Mouse (Mus musculus) heart, adult 2 months (tissue): Measurements from ENCODE around the gene Retn. TPM values are rescaled to one million over a fixed set of nuclear protein-coding genes. Genes with fewer than 3 reads are reported as not detected.
A peak's percentile ranks its signal among the peaks of the same experiment; 100 is the strongest.

ENCODE experiments used
- DNase-seq, 2 experiments: peaks; one replicate each; pipeline ENCODE4 v3.0.0; 2021
- H3K27ac ChIP-seq: fragments of 200-600 bp; 2 replicates; pipeline ENCODE4 v1.8.1; 2022
- H3K27me3 ChIP-seq: fragments of 200-500 bp; 2 replicates; pipeline ENCODE4 v1.6.1; 2012; ENCODE audit warnings: mild to moderate bottlenecking, low read length, inconsistent platforms, mixed read lengths; ENCODE audit not compliant: control insufficient read depth, insufficient read depth
- H3K36me3 ChIP-seq: fragments of 200-500 bp; 2 replicates; pipeline ENCODE4 v1.6.1; 2012; ENCODE audit warnings: low read length, inconsistent platforms; ENCODE audit not compliant: control insufficient read depth, insufficient read depth
- H3K4me1 ChIP-seq: fragments of 200-500 bp; 2 replicates; pipeline ENCODE4 v1.6.1; 2011; ENCODE audit warnings: low read length; ENCODE audit not compliant: control insufficient read depth, insufficient read depth
- H3K4me3 ChIP-seq: fragments of 200-600 bp; 2 replicates; pipeline ENCODE4 v1.8.1; 2022
- H3K79me2 ChIP-seq: fragments of 200-500 bp; replicated peaks from 2 replicates; pipeline ENCODE4 v1.6.1; 2012; ENCODE audit warnings: mild to moderate bottlenecking, inconsistent platforms, low read length, moderate library complexity, mixed read lengths; ENCODE audit not compliant: control insufficient read depth, insufficient read depth
- H3K9ac ChIP-seq: fragments of 200-500 bp; 2 replicates; pipeline ENCODE4 v1.6.1; 2012; ENCODE audit warnings: low read depth, mild to moderate bottlenecking, control low read depth, inconsistent platforms, low read length, mixed read lengths
- CTCF ChIP-seq: fragments of 200-600 bp; IDR thresholded peaks from 2 replicates; pipeline ENCODE4 v1.8.1; 2022; ENCODE audit warnings: antibody characterized with exemption, mild to moderate bottlenecking, moderate library complexity
- EP300 ChIP-seq: fragments of 200-500 bp; IDR thresholded peaks from 2 replicates; pipeline ENCODE4 v1.6.1; 2011; ENCODE audit warnings: low read depth, low read length, control low read depth; ENCODE audit not compliant: insufficient read depth
- POLR2A ChIP-seq: fragments of 200-500 bp; IDR thresholded peaks from 2 replicates; pipeline ENCODE4 v1.6.1; 2011; ENCODE audit warnings: mild to moderate bottlenecking, low read depth, low read length, control low read depth; ENCODE audit not compliant: insufficient read depth
- WGBS: fragments of 180-500 bp; shearing (Covaris S2); methylation state at CpG from one replicate; pipeline ENCODE4 v1.1.7; 2018; 5-methylcytosine and 5-hydroxymethylcytosine counted together
- intact Hi-C: fragments of 180-260 bp; cut with DNase I; formaldehyde crosslinking; loops from one replicate; pipeline ENCODE4 v1.15.1; 2025
- long read RNA-seq: library from polyadenylated mRNA; stranded (forward); transcript quantifications from one replicate; pipeline ENCODE4 v2.0.0, GENCODE M21; 2021
- polyA plus RNA-seq: library from polyadenylated mRNA; depleted of rRNA; stranded (reverse); fragments of >200 nt; gene quantifications from 2 replicates; pipeline ENCODE4 v1.2.3, GENCODE M21; 2012; rRNA removed
- total RNA-seq, 2 experiments: library from RNA; stranded (reverse); gene quantifications; 2 replicates each; pipeline ENCODE4 v1.2.3; 2021

Retn gene
- total RNA-seq: 1 to 10 TPM in 1 of 2 experiments, under 1 TPM in 1; 0.86 to 2.4 TPM
- 3.0 and 8.4 TPM in 2 replicates for polyA plus RNA-seq
- long read RNA-seq, partial matches to known transcripts: 0 of 4 reads
- long read RNA-seq, other reads (novel, unspliced or antisense): 0 of 4 reads

DNA sequence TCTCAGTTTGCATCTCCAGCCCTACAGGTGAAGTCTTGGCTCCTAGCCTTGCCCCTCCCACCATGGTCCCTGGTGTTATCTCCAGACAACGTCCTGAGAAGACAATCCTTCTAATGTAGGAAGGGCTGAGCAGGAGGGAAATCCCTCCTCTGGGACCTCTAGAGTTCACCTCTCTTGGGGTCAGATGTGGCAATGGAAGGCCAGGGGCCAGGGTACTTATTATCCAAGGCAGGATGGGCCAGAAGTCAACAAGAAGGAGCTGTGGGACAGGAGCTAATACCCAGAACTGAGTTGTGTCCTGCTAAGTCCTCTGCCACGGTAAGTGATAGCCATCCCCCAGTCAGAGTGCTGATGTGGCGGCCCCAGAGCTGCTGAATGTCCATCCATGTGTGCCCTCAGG is at the start of gene Retn:
Gene Retn (plus strand): TSS at position 245 of the 400 bp plus-strand sequence.
- Histone ChIP-seq H3K36me3 (no peaks in the 10 kb centered on the region), H3K79me2 (no peaks in the 10 kb centered on the region), H3K4me3 (no peak within 1 kb of the TSS), H3K27me3 (no peaks in the 10 kb centered on the region), H3K9ac (no peak within 1 kb of the TSS), H3K27ac (no peak within 1 kb of the TSS), H3K4me1 (no peaks in the 10 kb centered on the region)
- DNase-seq: no peak
- WGBS: 66% methylated on average over 3 of the region's 3 CpGs
- no peak for TF ChIP-seq EP300
- intact Hi-C loops: no loop called here

DNA sequence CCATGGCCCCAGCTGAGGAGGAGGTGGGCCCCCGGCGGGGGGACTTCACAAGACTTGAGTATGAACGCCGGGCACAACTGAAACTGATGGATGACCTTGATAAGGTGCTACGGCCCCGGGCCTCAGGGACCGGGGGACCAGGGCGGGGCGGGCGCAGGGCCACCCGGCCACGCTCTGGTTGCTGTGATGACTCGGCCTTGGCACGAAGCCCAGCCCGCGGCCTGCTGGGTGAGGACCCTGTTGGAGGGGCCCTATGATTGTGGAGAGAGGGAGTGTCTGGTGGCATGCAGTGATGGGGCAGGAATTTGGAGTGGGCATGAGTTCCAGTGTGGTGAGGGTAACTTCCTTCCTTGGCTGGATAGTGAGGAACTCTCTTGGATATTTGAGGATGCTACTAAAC is 49.0 kb upstream of the Retn start:
- intact Hi-C loops: no loop called here
- Histone ChIP-seq H3K27ac (no peak overlapping the region), H3K9ac (no peak overlapping the region), H3K27me3 (no peaks in the 10 kb centered on the region), H3K4me1 (no peaks in the 10 kb centered on the region), H3K36me3 (no peaks in the 10 kb centered on the region), H3K4me3 (no peak overlapping the region), H3K79me2 (no peaks in the 10 kb centered on the region)
- TF ChIP-seq POLR2A (no peak), EP300 (no peak), CTCF (no peak)
- no peak for DNase-seq
- WGBS: 39% methylated on average over 16 of the region's 16 CpGs

DNA sequence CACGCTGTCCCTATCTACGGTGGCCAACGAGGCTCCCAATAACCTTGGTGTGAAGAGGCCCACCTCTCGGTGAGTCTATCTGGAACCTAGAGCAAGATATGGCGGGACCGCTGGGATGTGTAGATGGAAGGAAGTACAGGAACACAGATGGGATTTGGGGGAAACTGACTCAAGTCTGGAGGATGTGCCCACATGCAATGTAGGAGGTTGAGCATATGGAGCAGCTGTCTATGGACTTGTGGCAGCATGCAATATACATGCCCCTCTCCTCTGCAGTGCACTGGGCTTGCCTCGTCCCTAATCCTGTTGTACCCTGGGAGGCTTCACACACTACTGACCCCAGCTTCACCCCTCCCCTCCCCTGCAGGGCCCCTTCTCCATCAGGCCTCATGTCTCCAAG is 47.7 kb upstream of the Retn start:
- Histone ChIP-seq H3K36me3 (no peaks in the 10 kb centered on the region), H3K4me1 (no peaks in the 10 kb centered on the region), H3K79me2 (no peaks in the 10 kb centered on the region), H3K4me3 (no peak overlapping the region), H3K9ac (no peak overlapping the region), H3K27me3 (no peaks in the 10 kb centered on the region), H3K27ac (no peak overlapping the region)
- 84% methylated on average over 7 of the region's 7 CpGs for WGBS
- TF ChIP-seq CTCF (no peak), EP300 (no peak), POLR2A (no peak)
- no peak for DNase-seq
- intact Hi-C loops: no loop called here

DNA sequence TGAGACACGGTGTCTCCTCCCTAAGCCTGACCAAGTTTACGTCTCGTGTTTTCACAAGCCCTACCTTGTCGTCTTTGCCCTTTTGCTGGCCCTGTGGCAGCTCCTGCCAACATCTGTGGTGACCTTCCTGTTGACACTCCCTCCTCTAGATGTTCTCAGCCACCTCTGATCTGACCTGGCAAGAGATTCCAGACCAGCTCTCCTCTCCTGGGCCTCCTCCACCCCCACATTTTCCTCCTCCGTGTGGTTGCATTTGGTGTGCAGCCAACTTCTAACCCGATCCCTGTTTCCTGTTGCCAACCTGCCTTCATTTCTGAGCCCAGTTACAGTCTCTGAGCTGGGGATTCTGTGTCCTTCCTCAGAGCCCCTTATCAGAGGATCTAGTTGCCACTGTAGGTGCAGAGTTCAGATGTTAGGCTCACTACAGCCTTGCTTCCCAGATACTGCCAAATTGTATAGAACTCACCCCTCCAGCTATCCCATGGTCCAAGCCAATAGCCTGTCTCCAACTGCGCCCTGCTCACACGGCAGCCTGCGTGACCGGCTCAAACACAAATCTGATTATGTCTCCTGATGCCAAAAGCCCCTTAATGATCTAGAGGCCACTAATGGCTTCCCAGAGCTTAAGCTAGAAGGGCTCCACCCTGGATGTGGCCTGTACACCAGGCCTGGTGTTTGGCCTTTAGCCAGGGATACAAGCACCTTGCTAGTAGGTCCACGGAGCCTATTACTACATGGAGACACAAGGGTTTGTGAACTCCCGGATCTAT is 46.3 kb upstream of the Retn start:
- Histone ChIP-seq H3K27me3 (no peaks in the 10 kb centered on the region), H3K79me2 (no peaks in the 10 kb centered on the region), H3K9ac (no peak overlapping the region), H3K4me1 (no peaks in the 10 kb centered on the region), H3K27ac (no peak overlapping the region), H3K36me3 (no peaks in the 10 kb centered on the region), H3K4me3 (no peak overlapping the region)
- TF ChIP-seq CTCF: no peak
- no peak for TF ChIP-seq EP300
- TF ChIP-seq POLR2A: no peak
- peak in 1 of 2 experiments; percentile 40 for DNase-seq
- WGBS: 59% methylated on average over 12 of the region's 12 CpGs
- intact Hi-C loops: no loop called here

DNA sequence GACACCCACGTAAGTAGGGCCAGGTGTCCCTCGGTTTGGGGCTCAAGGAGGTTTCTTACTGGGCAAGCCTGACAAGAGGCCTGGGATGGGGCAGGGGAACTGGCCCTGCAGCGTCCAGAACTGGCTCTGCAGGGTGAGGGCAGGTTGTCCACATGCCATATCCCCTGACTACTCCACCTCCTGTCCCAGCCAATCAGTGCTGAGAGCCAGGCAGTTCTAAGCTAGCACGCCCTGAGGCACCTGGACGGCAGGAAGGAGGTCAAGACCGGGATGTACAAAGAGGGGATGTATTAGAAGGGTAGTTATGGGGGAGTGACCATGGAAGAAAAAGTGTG is 45.8 kb upstream of the Retn start:
- DNase-seq: no peak
- H3K79me2 ChIP-seq: no peaks in the 10 kb centered on the region
- H3K4me3 ChIP-seq: no peak overlapping the region
- no peak overlapping the region for H3K27ac ChIP-seq
- no peaks in the 10 kb centered on the region for H3K36me3 ChIP-seq
- WGBS: 91% methylated on average over 6 of the region's 6 CpGs
- no peak for TF ChIP-seq CTCF
- no peak for TF ChIP-seq POLR2A
- TF ChIP-seq EP300: no peak
- no peak overlapping the region for H3K9ac ChIP-seq
- no peaks in the 10 kb centered on the region for H3K27me3 ChIP-seq
- H3K4me1 ChIP-seq: no peaks in the 10 kb centered on the region
- intact Hi-C loops: no loop called here

GRCm38 (mm10) chr8:3621199-3621970 is 34.2 kb upstream of the Retn start, which contains the start of the genes Xab2 and Pet100:
TSS of gene Xab2 (minus strand) at chr8:3621316.
TSS of gene Pet100 (plus strand) at chr8:3621548.
- WGBS: under 1% methylated on average over 37 of the region's 37 CpGs
- no peaks in the 10 kb centered on the region for H3K27me3 ChIP-seq
- H3K4me1 ChIP-seq: peaks cover 4% of the 10 kb centered on the region
- H3K9ac ChIP-seq: peak within 1 kb of the TSS; percentile 67
- intact Hi-C loops: loop anchor here (2.0 to 5.0 kb wide), 3 partner anchors 55 to 104 kb away; partner anchors contain the start of genes Pnpla6 and Trappc5
- no peaks in the 10 kb centered on the region for H3K36me3 ChIP-seq
- peak within 1 kb of the TSS; percentile 84 for H3K4me3 ChIP-seq
- peak; percentile 98 for DNase-seq
- TF ChIP-seq EP300 (peak; percentile 60; the same call in 1 of the 2 replicates), CTCF (no peak), POLR2A (peak; percentile 83)
- no peaks in the 10 kb centered on the region for H3K79me2 ChIP-seq
- peak within 1 kb of the TSS; percentile 61 for H3K27ac ChIP-seq
